ENCODE assay signal across 9 mouse cellular contexts in the genomic region with DNA sequence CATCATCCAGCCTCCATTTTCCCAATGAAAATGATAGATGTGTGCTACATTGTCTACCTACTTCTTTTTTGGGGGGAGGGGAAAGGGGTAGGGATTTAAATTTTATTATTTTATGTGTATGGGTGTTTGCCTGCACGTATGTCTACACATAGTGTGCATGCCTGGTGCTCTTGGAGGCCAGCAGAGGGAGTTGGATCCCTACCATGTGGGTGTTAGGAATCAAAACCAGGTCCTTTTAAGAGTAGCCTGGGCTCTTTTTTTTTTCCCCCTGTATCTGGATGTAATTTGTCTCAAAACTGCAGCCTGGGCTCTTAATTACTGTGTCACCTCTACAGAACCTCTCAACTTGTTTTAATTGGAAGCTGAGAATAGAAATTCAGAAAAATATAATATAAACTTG.
DNase-seq lines count a peak whose midpoint lies in the region; TF ChIP-seq lines count a peak whose summit lies in the region.
"Had no signal": no experiment of that assay in that cellular context is flagged by ENCODE, and none has a peak within 500 bp of the region (broad histone marks: within the 10 kb centered on the region; RNA-seq: fewer than 3 reads in every experiment).

No protein-coding gene starts in this region.

- dilution Hi-C loops in CH12.LX (cut with MboI; ENCODE audit: extremely low pct_ligation_motif_present, extremely low pct_unique_long_range_greater_than_20kb, low sequenced_read_pairs), result no loop called here

- H3K4me2 ChIP-seq in CH12.LX (ENCODE audit: insufficient read depth, low read depth, poor library complexity, severe bottlenecking), result no peak overlapping the region
- H3K4me2 ChIP-seq: stomach, embryonic 15.5 days had no signal

- intact Hi-C loops in heart, postnatal 14 days (cut with DNase I), result loop anchor here (5.0 kb wide), 1 partner anchor 63 kb away; no protein-coding TSS in a partner anchor
- intact Hi-C loops in heart, postnatal 25 days (cut with DNase I), result no loop called here

- TF ChIP-seq EP300 in CH12.LX (IDR thresholded peaks at IDR 0.05; ENCODE audit: low read length), result no peak

- H3K36me3 ChIP-seq in CH12.LX (replicated peaks in 1 of 2; ENCODE audit: control insufficient read depth in 1 of 2, insufficient read depth in 1 of 2, low read length in 1 of 2), result peaks cover 17 to 39% of the 10 kb centered on the region in 2 experiments

- no peaks in the 10 kb centered on the region for H3K9me3 ChIP-seq in CH12.LX (replicated peaks; ENCODE audit: low read length)
- H3K9me3 ChIP-seq: stomach, embryonic 15.5 days had no signal

- in situ Hi-C loops in CH12.LX (cut with MboI; ENCODE audit: low pct_ligation_motif_present, low pct_unique_long_range_greater_than_20kb, low sequenced_read_pairs), result no loop called here

- TF ChIP-seq RAD21 in CH12.LX (IDR thresholded peaks at IDR 0.05; ENCODE audit: low read depth, low read length), result peak; percentile 57

- H3K4me3 ChIP-seq in CH12.LX (replicated peaks in 1 of 3; ENCODE audit: low read depth in 2 of 3, low read length in 2 of 3, poor library complexity in 1 of 3), result no peak overlapping the region
- H3K4me3 ChIP-seq: stomach, embryonic 15.5 days had no signal

- H3K27me3 ChIP-seq in CH12.LX (replicated peaks), result no peaks in the 10 kb centered on the region
- H3K27me3 ChIP-seq: stomach, embryonic 15.5 days had no signal

- peaks cover 2 to 26% of the 10 kb centered on the region in 2 experiments; a peak in 3 of 4 replicates for H3K4me1 ChIP-seq in CH12.LX (ENCODE audit: control insufficient read depth in 1 of 2, insufficient read depth in 2 of 2)
- H3K4me1 ChIP-seq: stomach, embryonic 15.5 days had no signal

- peaks cover 30% of the 10 kb centered on the region for H3K79me2 ChIP-seq in CH12.LX (replicated peaks; ENCODE audit: control insufficient read depth, extremely low read depth, insufficient read depth, poor library complexity, severe bottlenecking)

- H3K9ac ChIP-seq in CH12.LX (ENCODE audit: insufficient read depth, low read depth), result no peak overlapping the region
- H3K9ac ChIP-seq: stomach, embryonic 15.5 days had no signal

- TF ChIP-seq POLR2A in CH12.LX (IDR thresholded peaks at IDR 0.05; ENCODE audit: low read depth, low read length), result no peak

- DNase-seq in heart, postnatal 14 days, result peak; percentile 9 to 12
- no peak for DNase-seq in heart, postnatal 25 days (ENCODE audit: low spot score)
- DNase-seq in 3T3-L1 (ENCODE audit: low read depth, low spot score) (peak; percentile 48), CH12.LX (ENCODE audit: extremely low read depth) (peak; percentile 35)
- DNase-seq in forelimb bud, embryonic 11.5 days (ENCODE audit: low read depth, low spot score), result peak; percentile 2
- DNase-seq in Muller cell, postnatal 12 days (ENCODE audit: inconsistent ontology term), result no peak
- no peak for DNase-seq in left cerebral cortex, adult 18-20 months (ENCODE audit: low spot score in 2 of 2)
- DNase-seq: left cerebral cortex, postnatal 4 days had no signal

- peak in 1 of 2 experiments; percentile 71; a peak in 2 of 4 replicates for TF ChIP-seq CTCF in CH12.LX (conservative IDR thresholded peaks at IDR 0.05 in 1 of 2, IDR thresholded peaks at IDR 0.05 in 1 of 2; ENCODE audit: low read depth in 2 of 2, low read length in 2 of 2)

- no peak overlapping the region for H3K27ac ChIP-seq in CH12.LX (ENCODE audit: insufficient read depth, low read depth)
- H3K27ac ChIP-seq: stomach, embryonic 15.5 days had no signal

TF ChIP-seq in CH12.LX, 34 proteins besides CTCF, POLR2A, EP300 and RAD21:
- no peak for TF ChIP-seq MXI1 (IDR thresholded peaks at IDR 0.05; ENCODE audit: low read depth, low read length)
- TF ChIP-seq ZKSCAN1 (IDR thresholded peaks at IDR 0.05; ENCODE audit: borderline replicate concordance, low read depth, low read length), result no peak
- no peak for TF ChIP-seq IRF4 (IDR thresholded peaks at IDR 0.05; ENCODE audit: low read depth, low read length)
- TF ChIP-seq ETS1 (conservative IDR thresholded peaks at IDR 0.05; ENCODE audit: low read depth, low read length), result no peak
- no peak for TF ChIP-seq JUN (IDR thresholded peaks at IDR 0.05; ENCODE audit: insufficient read depth, low read depth, low read length)
- peak; percentile 43 for TF ChIP-seq SMC3 (IDR thresholded peaks at IDR 0.05; ENCODE audit: low read depth, low read length)
- TF ChIP-seq ZNF384 (IDR thresholded peaks at IDR 0.05; ENCODE audit: low read depth, low read length), result peak; percentile 81
- TF ChIP-seq RCOR1 (conservative IDR thresholded peaks at IDR 0.05; ENCODE audit: low read depth, low read length), result no peak
- no peak for TF ChIP-seq PAX5 (IDR thresholded peaks at IDR 0.05; ENCODE audit: low read length)
- TF ChIP-seq CHD2 (IDR thresholded peaks at IDR 0.05; ENCODE audit: low read length), result no peak

Comparison
In these comparisons a context has a peak if more than half of its experiments do, and no peak if none do; other contexts are left out.
1. DNase-seq: peak in heart, postnatal 14 days (2 of 2), 3T3-L1 (single experiment), CH12.LX (single experiment) and forelimb bud, embryonic 11.5 days (single experiment); none in heart, postnatal 25 days (single experiment), Muller cell, postnatal 12 days (single experiment) and left cerebral cortex, adult 18-20 months (0 of 2).